Mouse (Mus musculus): ENCODE measurements around the gene Slc1a1.

GRCm38 (mm10) chr19:28827697-28828328 is 7.0 kb upstream of the Slc1a1 start:
- TF ChIP-seq CTCF (IDR thresholded peaks at IDR 0.05; ENCODE audit: control insufficient read depth, insufficient read depth, insufficient replicate concordance, low read depth, low read length), result no peak
- no peak for TF ChIP-seq POLR2A (IDR thresholded peaks at IDR 0.05; ENCODE audit: control insufficient read depth, low read depth, low read length)

All from testis, adult 2 months (tissue).